Mouse (Mus musculus) liver, postnatal 0 days (tissue): Measurements from ENCODE around the gene Grik4. TPM values are rescaled to one million over a fixed set of nuclear protein-coding genes. Genes with fewer than 3 reads are reported as not detected.
A peak's percentile ranks its signal among the peaks of the same experiment; 100 is the strongest.

Experiments used
- ATAC-seq: fragments of 200-750 bp; cut with Nextera tagmentation; 2 replicates; pipeline ENCODE4 v1.8.0; 2017; ENCODE audit warnings: mild to moderate bottlenecking, moderate library complexity
- DNase-seq: peaks from one replicate; pipeline ENCODE4 v3.0.0-alpha.2; 2016
- H3K27ac ChIP-seq: fragments of 300-500 bp; sonication (generic); 2 replicates; pipeline ENCODE4 v1.5.1; 2014; ENCODE audit warnings: antibody characterized with exemption, moderate library complexity, mild to moderate bottlenecking, low read depth
- H3K27me3 ChIP-seq: fragments of 300-500 bp; sonication (generic); 2 replicates; pipeline ENCODE4 v1.6.1; 2014; ENCODE audit warnings: low read length, control low read depth, mixed read lengths; ENCODE audit not compliant: insufficient read depth
- H3K36me3 ChIP-seq: fragments of 300-500 bp; sonication (generic); replicated peaks from 2 replicates; pipeline ENCODE4 v1.6.1; 2014; ENCODE audit warnings: mild to moderate bottlenecking, control low read depth, low read length, moderate library complexity, mixed read lengths; ENCODE audit not compliant: insufficient read depth
- H3K4me1 ChIP-seq: fragments of 300-500 bp; sonication (generic); 2 replicates; pipeline ENCODE4 v1.6.1; 2014; ENCODE audit warnings: antibody characterized with exemption, mild to moderate bottlenecking, control low read depth; ENCODE audit not compliant: insufficient read depth
- H3K4me2 ChIP-seq: fragments of 300-500 bp; sonication (generic); 2 replicates; pipeline ENCODE4 v1.6.1; 2014; ENCODE audit warnings: low read depth, mild to moderate bottlenecking, low read length, moderate library complexity, mixed read lengths
- H3K4me3 ChIP-seq: fragments of 300-500 bp; sonication (generic); 2 replicates; pipeline ENCODE4 v1.5.1; 2014; ENCODE audit warnings: low read depth, low read length
- H3K9ac ChIP-seq: fragments of 300-500 bp; sonication (generic); replicated peaks from 2 replicates; pipeline ENCODE4 v1.6.1; 2014; ENCODE audit warnings: mild to moderate bottlenecking, moderate library complexity
- H3K9me3 ChIP-seq: fragments of 300-500 bp; sonication (generic); 2 replicates; pipeline ENCODE4 v1.6.1; 2016; ENCODE audit warnings: mild to moderate bottlenecking, control low read depth, low read length, mixed read lengths
- CTCF ChIP-seq: sonication (generic); IDR thresholded peaks from 2 replicates; pipeline ENCODE4 v1.5.1; 2016; ENCODE audit warnings: antibody characterized with exemption, low read depth
- EP300 ChIP-seq: IDR thresholded peaks from 2 replicates; pipeline ENCODE4 v1.6.1; 2016; ENCODE audit warnings: antibody characterized with exemption, low read depth, mild to moderate bottlenecking
- WGBS: fragments of 180-500 bp; shearing (Covaris S2); extraction: QIAGEN DNeasy Blood & Tissue Kit; methylation state at CpG from one replicate; pipeline ENCODE4 v1.1.7; 2014; ENCODE audit not compliant: insufficient replicate concordance; 5-methylcytosine and 5-hydroxymethylcytosine counted together
- polyA plus RNA-seq: library from polyadenylated mRNA; unstranded; fragments of >200 nt; fragmentation: Nextera tagmentation; extraction: Ambion mirVana; gene quantifications from 2 replicates; pipeline ENCODE4 v1.2.1, GENCODE M21; 2015

Grik4 gene
- polyA plus RNA-seq, 1 experiment from 2014 or later = 0.08 TPM

DNA sequence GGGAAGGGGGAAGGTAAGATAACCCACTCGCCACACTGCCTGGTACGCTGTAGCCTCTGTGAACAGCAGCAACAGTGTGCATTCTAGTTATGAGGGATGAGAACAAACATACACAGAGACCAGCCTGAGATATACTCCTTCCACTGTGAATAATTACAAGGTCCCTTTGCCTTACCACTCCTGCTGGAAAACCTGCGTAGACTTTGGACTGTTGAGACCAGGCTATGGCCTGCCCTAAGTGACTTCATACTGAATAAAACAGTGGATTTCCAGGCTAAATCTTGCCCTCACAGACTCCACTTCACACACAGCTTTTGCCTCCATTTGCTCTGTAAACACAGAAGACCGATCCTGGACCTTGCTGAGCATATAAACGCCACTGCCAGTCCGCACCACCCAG lies 94.2 kb downstream of the Grik4 start:
- H3K9ac ChIP-seq = no peak overlapping the region
- WGBS = 68% methylated on average over 6 of the region's 6 CpGs
- ATAC-seq = no peak

DNA sequence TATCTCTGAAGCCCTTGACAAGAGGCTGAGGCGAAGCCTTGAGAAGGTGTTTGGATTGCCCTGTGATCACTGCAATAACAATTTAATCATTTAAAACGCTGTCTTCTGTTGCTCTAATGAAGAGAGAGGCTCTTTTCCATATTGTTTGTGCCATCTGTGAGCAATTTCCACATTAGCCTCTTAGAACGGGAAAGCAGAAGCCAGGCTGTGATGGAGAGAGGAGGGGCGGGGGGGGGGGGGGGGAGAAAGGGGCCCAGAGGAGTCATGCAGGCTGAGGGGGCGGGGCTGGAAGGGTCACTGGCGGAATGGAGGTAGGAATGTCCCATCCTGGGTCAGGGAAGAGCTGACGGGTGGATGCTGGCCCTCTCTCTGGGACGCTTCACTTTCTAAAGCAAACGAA lies 96.2 kb downstream of the Grik4 start:
- Histone ChIP-seq H3K9ac (no peak overlapping the region), H3K9me3 (no peaks in the 10 kb centered on the region), H3K27ac (no peak overlapping the region), H3K4me1 (no peaks in the 10 kb centered on the region), H3K4me2 (no peak overlapping the region), H3K4me3 (no peak overlapping the region), H3K36me3 (no peaks in the 10 kb centered on the region), H3K27me3 (no peaks in the 10 kb centered on the region)
- DNase-seq (no peak), ATAC-seq (no peak)
- no peak for TF ChIP-seq EP300
- no peak for TF ChIP-seq CTCF
- WGBS = 62% methylated on average over 7 of the region's 9 CpGs

More for the DNA sequence above, 94.2 kb downstream of the Grik4 start:
- no peak overlapping the region for H3K4me2 ChIP-seq
- TF ChIP-seq EP300 (no peak), CTCF (no peak)
- no peak for DNase-seq
- no peaks in the 10 kb centered on the region for H3K36me3 ChIP-seq
- no peaks in the 10 kb centered on the region for H3K27me3 ChIP-seq
- no peaks in the 10 kb centered on the region for H3K9me3 ChIP-seq
- no peak overlapping the region for H3K27ac ChIP-seq
- H3K4me1 ChIP-seq = no peaks in the 10 kb centered on the region
- no peak overlapping the region for H3K4me3 ChIP-seq

DNA sequence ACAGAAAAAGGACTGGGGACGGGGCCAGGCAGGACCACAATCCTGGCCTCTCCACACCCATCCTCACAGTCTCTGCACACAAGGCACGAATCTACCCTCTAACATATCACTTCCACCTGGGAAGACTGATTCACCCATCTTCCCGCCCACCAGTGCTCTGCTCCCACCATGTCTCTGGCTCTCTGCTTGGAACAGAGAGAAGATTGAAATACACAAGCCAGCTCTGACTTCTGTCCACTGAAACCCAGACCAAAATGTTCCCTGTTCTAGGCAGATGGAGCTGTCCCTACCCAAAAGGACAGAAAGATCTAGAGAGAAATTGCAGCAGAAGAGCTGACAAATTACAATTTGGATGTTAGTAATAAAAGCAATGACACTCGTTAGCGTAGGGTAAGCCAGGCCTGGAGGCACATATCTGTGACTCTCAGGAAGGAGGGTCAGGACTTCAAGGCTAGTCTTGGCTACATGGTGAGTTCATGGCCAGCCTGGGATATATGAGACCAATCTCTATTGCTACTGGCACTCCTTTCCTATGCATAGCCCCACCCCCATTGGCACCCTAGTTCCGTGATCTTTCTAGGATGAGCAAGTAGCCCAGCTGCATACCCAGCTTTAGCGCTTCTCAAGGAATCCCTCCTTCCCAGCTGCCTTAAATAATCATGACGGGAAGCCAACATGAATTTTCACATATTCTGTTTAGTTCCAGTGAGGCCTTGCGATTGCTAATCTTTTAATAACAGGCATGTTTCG lies 97.4 kb downstream of the Grik4 start:
- Histone ChIP-seq H3K9me3 (no peaks in the 10 kb centered on the region), H3K9ac (no peak overlapping the region), H3K27me3 (no peaks in the 10 kb centered on the region), H3K4me2 (no peak overlapping the region), H3K4me3 (no peak overlapping the region), H3K36me3 (no peaks in the 10 kb centered on the region), H3K27ac (no peak overlapping the region), H3K4me1 (no peaks in the 10 kb centered on the region)
- ATAC-seq (no peak), DNase-seq (no peak)
- no peak for TF ChIP-seq EP300
- TF ChIP-seq CTCF = no peak
- 69% methylated on average over 10 of the region's 10 CpGs for WGBS

DNA sequence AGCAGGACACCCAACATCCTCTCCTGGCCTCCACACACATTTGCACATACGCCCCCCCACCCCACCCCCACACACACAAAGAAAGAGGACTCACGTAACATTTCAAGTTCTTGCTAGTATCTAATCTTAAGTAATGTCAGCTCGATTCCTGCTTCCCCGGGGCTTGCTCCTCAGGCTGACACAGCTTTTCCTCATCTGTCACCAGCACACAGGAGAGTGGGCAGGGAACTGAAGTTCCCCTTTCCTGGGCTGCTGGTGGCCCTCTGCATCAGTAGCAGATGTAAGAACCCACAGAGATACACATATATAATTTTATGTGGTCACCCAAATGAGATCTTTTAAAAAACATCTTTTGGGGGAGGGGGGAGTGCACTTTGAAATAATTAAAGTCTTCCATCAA lies 98.2 kb downstream of the Grik4 start:
- H3K9ac ChIP-seq = no peak overlapping the region
- no peak for TF ChIP-seq EP300
- TF ChIP-seq CTCF = no peak
- no peak overlapping the region for H3K4me2 ChIP-seq
- no peak overlapping the region for H3K4me3 ChIP-seq
- no peak overlapping the region for H3K27ac ChIP-seq
- no peaks in the 10 kb centered on the region for H3K27me3 ChIP-seq
- no peaks in the 10 kb centered on the region for H3K36me3 ChIP-seq
- WGBS = 21% methylated on average over 4 of the region's 4 CpGs
- no peaks in the 10 kb centered on the region for H3K9me3 ChIP-seq
- no peak for DNase-seq
- H3K4me1 ChIP-seq = no peaks in the 10 kb centered on the region
- ATAC-seq = no peak

DNA sequence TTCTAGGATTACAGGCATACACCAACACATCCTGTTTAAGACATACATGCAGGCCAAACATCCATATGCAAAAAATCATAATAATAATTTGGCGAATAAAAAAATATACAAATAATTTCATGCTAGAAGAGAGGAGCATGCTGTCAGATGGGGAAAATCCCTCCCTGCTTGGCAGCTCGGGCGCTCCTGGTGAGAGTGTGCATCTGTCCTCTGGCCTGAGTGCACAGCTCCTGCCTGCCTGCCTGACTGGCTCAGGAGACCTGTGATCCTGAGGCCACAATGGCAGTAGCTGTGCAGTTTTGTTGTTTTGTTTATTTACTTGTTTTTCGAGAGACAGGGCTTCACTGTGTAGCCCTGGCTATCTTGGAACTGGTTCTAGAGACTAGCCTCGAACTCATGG lies 100.0 kb downstream of the Grik4 start:
- no peak for DNase-seq
- Histone ChIP-seq H3K27me3 (no peaks in the 10 kb centered on the region), H3K36me3 (no peaks in the 10 kb centered on the region), H3K9ac (no peak overlapping the region), H3K27ac (no peak overlapping the region), H3K9me3 (no peaks in the 10 kb centered on the region), H3K4me3 (no peak overlapping the region), H3K4me1 (no peaks in the 10 kb centered on the region), H3K4me2 (no peak overlapping the region)
- TF ChIP-seq CTCF = no peak
- TF ChIP-seq EP300 = no peak
- WGBS = 78% methylated on average over 5 of the region's 5 CpGs
- ATAC-seq = no peak

DNA sequence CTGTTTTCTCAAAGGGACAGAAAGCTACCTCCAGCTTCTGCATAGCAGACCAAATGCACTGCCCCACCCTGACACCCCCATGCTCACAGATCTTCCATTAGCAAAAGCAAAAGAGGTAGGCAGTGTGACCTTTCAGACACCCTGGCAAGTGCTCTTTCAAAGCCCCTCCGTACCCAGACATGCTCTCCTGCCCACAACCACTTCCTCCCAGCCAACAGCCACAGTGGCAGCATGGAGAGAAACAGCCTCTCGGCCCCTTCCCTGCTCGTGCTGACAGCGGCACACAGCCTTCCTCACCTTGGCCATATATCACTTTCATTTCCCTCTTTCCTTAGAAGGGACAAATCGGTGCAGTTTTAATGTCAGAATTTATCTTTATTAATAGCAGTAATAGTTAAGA lies 106.0 kb downstream of the Grik4 start:
- H3K4me1 ChIP-seq = peaks cover 7% of the 10 kb centered on the region
- peak; percentile 23 for DNase-seq
- no peaks in the 10 kb centered on the region for H3K36me3 ChIP-seq
- H3K9me3 ChIP-seq = no peaks in the 10 kb centered on the region
- H3K27ac ChIP-seq = no peak overlapping the region
- WGBS = 32% methylated on average over 5 of the region's 5 CpGs
- TF ChIP-seq EP300 (no peak), CTCF (no peak)
- H3K9ac ChIP-seq = no peak overlapping the region
- no peak for ATAC-seq
- H3K4me3 ChIP-seq = no peak overlapping the region
- H3K4me2 ChIP-seq = no peak overlapping the region
- H3K27me3 ChIP-seq = no peaks in the 10 kb centered on the region
